Mouse (Mus musculus) limb, embryonic 10.5 days (tissue): Measurements from ENCODE around the gene Tmem28. TPM values are rescaled to one million over a fixed set of nuclear protein-coding genes. Genes with fewer than 3 reads are reported as not detected.

Experiments
- DNase-seq: peaks from one replicate; pipeline ENCODE4 v3.0.0-alpha.2; 2017; ENCODE audit warnings: low spot score
- H3K27ac ChIP-seq: fragments of 300-500 bp; sonication (generic); 2 replicates; pipeline ENCODE4 v1.5.1; 2016; ENCODE audit warnings: mild to moderate bottlenecking
- H3K27me3 ChIP-seq: fragments of 300-500 bp; sonication (generic); 2 replicates; pipeline ENCODE4 v1.6.1; 2016; ENCODE audit warnings: low read depth, mild to moderate bottlenecking; ENCODE audit not compliant: poor library complexity, severe bottlenecking
- H3K36me3 ChIP-seq: fragments of 300-500 bp; sonication (generic); 2 replicates; pipeline ENCODE4 v1.6.1; 2016; ENCODE audit warnings: mild to moderate bottlenecking, moderate library complexity
- H3K4me1 ChIP-seq: fragments of 300-500 bp; sonication (generic); 2 replicates; pipeline ENCODE4 v1.6.1; 2016
- H3K4me3 ChIP-seq: fragments of 300-500 bp; sonication (generic); 2 replicates; pipeline ENCODE4 v1.5.1; 2016; ENCODE audit warnings: mild to moderate bottlenecking, moderate library complexity
- H3K9me3 ChIP-seq: fragments of 300-500 bp; sonication (generic); replicated peaks from 2 replicates; pipeline ENCODE4 v1.6.1; 2016; ENCODE audit warnings: mild to moderate bottlenecking
- WGBS: fragments of 180-500 bp; shearing (Covaris S2); methylation state at CpG from one replicate; pipeline ENCODE4 v1.1.7; 2016; 5-methylcytosine and 5-hydroxymethylcytosine counted together
- polyA plus RNA-seq: library from polyadenylated mRNA; unstranded; fragments of >200 nt; fragmentation: Nextera tagmentation; extraction: Ambion mirVana; gene quantifications from 2 replicates; pipeline ENCODE4 v1.2.1, GENCODE M21; 2016

The Tmem28 gene
- polyA plus RNA-seq = 0.13 and 0.14 TPM in 2 replicates

DNA sequence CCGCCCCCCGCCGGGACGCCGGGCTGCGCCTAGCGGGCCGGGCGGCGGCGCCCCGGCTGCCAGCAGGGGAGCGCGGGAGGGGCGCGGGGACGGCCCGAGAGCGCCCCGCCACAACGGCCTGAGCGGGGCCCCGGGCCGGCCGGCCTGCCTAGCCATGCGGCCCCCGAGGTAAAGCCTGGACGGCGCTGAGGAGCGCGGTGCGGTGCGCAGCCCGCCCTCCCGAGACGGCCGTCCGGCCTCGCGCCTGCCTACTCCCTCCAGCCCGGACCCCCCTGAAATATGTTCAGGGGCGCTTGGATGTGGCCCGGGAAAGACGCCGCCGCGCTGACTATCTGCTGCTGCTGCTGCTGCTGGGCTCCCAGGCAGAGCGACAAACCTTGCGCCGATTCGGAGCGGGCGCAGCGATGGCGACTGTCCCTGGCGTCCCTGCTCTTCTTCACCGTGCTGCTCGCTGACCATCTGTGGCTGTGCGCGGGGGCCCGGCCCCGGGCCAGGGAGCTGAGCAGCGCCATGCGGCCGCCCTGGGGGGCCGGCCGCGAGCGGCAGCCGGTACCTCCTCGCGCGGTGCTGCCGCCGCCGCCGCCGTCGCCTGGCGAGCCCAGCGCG lies at the start of gene Tmem28:
TSS of gene Tmem28 (plus strand) at position 232 of the 606 bp plus-strand sequence.
- peak; percentile 36 for DNase-seq
- H3K4me1 ChIP-seq = peaks cover 12% of the 10 kb centered on the region

DNA sequence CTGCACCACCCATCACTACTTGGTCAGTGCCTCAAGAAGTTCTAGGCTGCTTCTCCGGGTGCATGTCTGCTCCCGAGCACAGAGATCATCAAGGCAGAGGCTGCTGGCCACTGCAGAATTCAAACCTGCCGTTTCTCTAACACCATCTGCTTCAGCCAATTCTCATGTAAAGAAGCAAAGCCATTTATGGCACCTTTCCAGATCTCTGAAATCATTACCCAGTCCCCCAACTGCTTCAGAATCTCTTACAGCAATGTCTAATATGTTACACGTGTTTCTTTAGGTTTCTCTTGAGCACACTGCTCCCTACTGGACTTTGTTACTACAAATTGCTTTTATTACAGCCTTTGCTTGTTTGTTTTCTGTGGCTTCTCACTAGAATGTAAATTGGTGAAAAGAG lies 40.5 kb upstream of the Tmem28 start:
- no peaks in the 10 kb centered on the region for H3K4me1 ChIP-seq
- 63% methylated on average over 4 of the region's 4 CpGs for WGBS
- no peak overlapping the region for H3K4me3 ChIP-seq
- H3K27me3 ChIP-seq = peaks cover 77% of the 10 kb centered on the region
- no peaks in the 10 kb centered on the region for H3K36me3 ChIP-seq
- DNase-seq = no peak
- no peak overlapping the region for H3K27ac ChIP-seq
- no peaks in the 10 kb centered on the region for H3K9me3 ChIP-seq

More for the DNA sequence above, at the start of gene Tmem28:
- Histone ChIP-seq H3K4me3 (peak within 1 kb of the TSS; percentile 58), H3K36me3 (no peaks in the 10 kb centered on the region), H3K27ac (peak within 1 kb of the TSS; percentile 53), H3K27me3 (peaks cover 99% of the 10 kb centered on the region), H3K9me3 (no peaks in the 10 kb centered on the region)
- 36% methylated on average over 54 of the region's 82 CpGs for WGBS

DNA sequence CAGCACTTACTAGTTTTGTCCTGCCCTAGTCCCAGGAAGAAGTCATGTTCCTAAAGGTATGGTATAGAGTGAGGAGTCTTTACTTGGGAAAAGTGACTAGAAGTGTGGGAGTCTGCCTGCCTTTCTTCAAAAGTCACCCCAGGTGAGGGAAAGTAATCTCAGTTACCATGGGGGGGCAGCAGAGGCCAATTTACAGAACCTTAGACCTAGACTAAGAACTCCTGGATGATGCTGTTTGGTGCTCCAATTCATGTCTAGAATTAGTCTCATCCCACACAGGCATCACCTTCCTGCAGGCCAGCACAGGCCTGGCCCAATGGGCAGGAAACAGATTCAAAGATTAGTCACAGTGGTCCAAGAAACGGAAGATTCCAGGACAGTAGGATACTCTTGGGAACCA lies 12.4 kb upstream of the Tmem28 start:
- no peaks in the 10 kb centered on the region for H3K36me3 ChIP-seq
- no peak overlapping the region for H3K27ac ChIP-seq
- WGBS = 57% methylated on average over 1 of the region's 1 CpGs
- peaks cover 88% of the 10 kb centered on the region for H3K27me3 ChIP-seq
- no peaks in the 10 kb centered on the region for H3K9me3 ChIP-seq
- H3K4me1 ChIP-seq = no peaks in the 10 kb centered on the region
- peak; percentile 31 for DNase-seq
- H3K4me3 ChIP-seq = no peak overlapping the region

DNA sequence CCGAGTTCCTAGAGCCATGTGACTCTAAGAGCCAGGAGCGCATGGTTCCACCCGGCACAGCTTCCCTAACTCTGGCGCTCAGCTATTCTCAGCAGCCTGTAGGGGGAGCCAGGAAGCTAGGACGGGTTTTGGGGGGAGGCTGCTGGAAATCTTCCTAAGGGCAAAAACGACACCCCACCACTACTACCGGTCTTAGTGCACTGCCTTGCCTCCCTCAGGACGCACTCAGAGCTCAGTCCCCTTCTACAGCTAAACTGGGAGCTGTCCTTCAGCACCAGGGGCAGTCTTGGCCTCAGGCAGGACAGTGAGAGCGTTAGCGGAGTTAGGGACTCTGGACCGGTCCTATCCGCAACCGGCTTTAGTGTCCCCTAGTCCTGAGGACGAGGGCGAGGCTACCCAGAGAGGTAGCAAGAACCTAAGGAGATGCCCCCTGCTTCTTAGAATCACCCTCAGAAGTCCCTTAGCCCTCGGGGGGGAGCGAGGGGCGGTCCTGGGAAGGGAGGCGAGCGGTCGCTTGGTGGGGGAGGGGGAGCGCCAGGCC lies 1.4 kb upstream of the Tmem28 start:
- Histone ChIP-seq H3K4me1 (peaks cover 12% of the 10 kb centered on the region), H3K27me3 (peaks cover 92% of the 10 kb centered on the region), H3K27ac (no peak overlapping the region), H3K9me3 (no peaks in the 10 kb centered on the region), H3K36me3 (no peaks in the 10 kb centered on the region), H3K4me3 (peak overlapping the region; percentile 58)
- whole genome bisulfite sequencing = 11% methylated on average over 22 of the region's 22 CpGs
- DNase-seq = peak; percentile 82

DNA sequence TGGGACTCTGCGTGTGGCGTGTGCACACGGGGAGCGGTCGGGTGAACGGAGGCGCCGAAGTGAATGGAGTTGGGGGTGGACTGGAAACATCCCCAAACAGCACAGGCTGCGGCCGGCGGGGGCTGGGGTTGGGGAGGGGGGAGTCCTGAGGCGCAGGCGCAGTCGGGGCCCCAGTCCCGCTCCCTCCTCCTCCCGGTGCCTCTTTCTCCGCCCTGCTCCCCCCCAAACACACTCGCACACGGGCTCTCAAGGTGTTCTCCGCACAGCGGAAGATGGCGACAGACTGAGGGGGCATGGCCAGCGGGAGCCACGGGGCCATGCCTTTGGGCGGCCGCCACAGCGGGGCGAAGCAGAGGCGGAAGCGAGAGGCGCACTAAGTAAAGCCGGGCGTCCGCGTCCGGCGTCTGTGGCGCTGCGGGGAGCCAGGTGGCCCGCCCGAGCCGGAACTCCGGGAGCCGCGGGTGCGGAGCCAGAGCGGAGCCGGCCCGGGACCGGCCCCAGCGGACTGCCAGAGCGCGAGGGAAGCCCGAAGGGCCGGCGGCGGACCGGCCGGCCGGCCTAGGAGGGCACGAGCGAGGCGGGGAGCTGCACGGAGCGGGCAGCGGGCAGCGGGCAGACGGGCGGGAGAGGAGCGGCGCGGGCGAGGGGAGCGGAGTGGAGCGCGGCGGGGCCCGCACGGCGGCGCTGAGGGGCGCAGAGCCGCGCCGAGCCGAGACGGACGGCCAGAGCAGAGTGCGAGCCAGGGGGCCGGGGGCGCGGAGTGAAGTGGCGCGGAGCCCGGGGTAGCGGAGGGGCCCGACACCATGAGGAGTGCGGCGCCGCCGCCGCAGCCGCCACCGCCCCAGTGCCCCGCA lies 658 bp upstream of the Tmem28 start:
- H3K9me3 ChIP-seq = no peaks in the 10 kb centered on the region
- peaks cover 12% of the 10 kb centered on the region for H3K4me1 ChIP-seq
- H3K27me3 ChIP-seq = peaks cover 92% of the 10 kb centered on the region
- no peaks in the 10 kb centered on the region for H3K36me3 ChIP-seq
- H3K27ac ChIP-seq = peak overlapping the region; percentile 53
- WGBS = 40% methylated on average over 95 of the region's 105 CpGs
- peak overlapping the region; percentile 58 for H3K4me3 ChIP-seq
- peak; percentile 62 for DNase-seq

DNA sequence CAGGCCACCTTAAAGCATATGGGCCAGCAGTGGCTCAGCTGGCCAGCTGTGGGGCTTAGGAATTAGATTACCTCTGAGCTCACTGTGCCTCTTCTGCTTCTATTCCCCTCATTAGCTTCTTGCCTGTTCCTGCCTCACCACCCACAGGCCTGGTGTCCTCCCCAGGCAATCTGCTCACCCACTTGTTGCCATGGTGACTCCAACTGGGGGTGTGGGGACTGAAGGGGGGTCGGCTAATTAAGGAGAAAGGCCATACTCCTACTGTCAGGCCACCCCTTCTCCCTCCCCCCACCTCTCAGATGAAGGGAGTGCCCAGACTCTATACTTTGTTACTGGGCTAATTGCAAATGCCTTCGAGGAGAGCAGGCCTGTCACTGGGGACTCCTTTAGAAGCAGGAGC lies 21.3 kb downstream of the Tmem28 start:
- H3K4me1 ChIP-seq = peaks cover 8% of the 10 kb centered on the region
- H3K9me3 ChIP-seq = no peaks in the 10 kb centered on the region
- no peak overlapping the region for H3K4me3 ChIP-seq
- DNase-seq = no peak
- peaks cover 96% of the 10 kb centered on the region for H3K27me3 ChIP-seq
- WGBS = 7% methylated on average over 2 of the region's 2 CpGs
- no peaks in the 10 kb centered on the region for H3K36me3 ChIP-seq
- H3K27ac ChIP-seq = no peak overlapping the region

DNA sequence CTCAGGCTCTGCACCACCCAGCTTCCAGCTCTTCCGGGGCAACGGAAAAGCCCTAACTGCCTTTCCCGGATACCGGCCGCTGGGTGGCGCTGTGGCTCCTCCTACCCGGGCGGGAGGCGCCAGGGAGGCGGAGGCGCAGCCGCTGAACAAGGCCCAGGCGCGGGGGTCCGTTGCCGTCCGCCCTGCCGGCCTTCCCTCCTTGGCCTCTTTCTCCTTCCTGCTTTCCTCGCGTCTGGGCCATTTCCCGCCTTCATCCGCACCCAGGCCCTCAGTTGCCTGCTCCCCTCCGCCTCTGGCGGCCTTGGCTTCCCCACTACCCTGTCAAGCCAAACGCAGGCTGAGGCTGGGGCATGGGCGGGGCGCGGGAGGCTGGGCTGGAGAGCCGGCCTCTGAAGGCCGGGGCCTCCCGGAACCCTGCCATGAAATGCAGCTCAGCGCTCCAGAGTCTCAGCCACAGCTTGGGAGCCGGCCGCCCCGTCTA lies 32.5 kb downstream of the Tmem28 start:
- H3K36me3 ChIP-seq = no peaks in the 10 kb centered on the region
- DNase-seq = peak; percentile 88
- peak overlapping the region; percentile 86 for H3K27ac ChIP-seq
- WGBS = 6% methylated on average over 30 of the region's 35 CpGs
- no peaks in the 10 kb centered on the region for H3K9me3 ChIP-seq
- no peaks in the 10 kb centered on the region for H3K4me1 ChIP-seq
- H3K4me3 ChIP-seq = peak overlapping the region; percentile 49
- peaks cover 98% of the 10 kb centered on the region for H3K27me3 ChIP-seq

DNA sequence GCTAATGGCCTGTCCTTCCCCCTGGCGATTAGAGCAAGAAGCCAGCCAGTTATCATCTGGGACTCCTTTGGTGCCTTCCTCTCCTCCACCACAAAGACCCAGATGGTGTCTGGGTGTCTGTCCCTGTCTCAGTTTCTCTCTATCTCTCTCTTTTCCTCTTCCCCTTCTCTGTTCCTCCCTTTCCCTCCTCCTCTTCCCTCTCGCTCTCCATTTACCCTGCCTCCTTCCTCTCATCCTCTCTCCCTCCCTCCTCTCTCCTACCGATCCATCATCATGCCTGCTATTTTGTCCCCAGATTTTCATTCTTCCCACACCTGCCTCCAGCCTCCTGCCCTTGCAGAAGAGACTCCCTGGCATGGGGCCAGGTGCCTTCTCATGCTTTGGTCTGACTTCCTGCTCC lies 33.0 kb downstream of the Tmem28 start:
- 51% methylated on average over 3 of the region's 3 CpGs for WGBS
- no peak for DNase-seq
- H3K27me3 ChIP-seq = peaks cover 98% of the 10 kb centered on the region
- no peaks in the 10 kb centered on the region for H3K9me3 ChIP-seq
- peak overlapping the region; percentile 86 for H3K27ac ChIP-seq
- H3K4me1 ChIP-seq = peaks cover 2% of the 10 kb centered on the region
- H3K4me3 ChIP-seq = peak overlapping the region; percentile 49
- H3K36me3 ChIP-seq = no peaks in the 10 kb centered on the region

DNA sequence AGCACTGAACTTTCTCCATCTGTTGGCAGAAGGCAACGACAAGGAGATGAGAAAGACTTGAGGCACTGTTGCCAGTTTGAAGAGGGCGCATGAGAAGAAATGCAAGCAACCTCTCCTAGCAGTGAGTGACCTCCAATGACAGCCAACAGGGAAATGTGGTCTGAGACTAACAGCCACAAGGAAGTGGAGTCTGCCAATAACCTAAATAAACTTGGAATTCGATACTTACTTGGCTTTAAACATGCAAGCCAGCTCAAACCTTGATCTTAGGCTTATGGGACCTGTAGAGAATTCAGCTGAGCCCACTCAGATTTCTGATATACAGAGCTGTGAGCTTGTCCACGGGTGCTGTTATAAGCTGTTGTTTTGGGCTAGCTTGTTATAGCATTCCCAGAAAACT lies 51.4 kb downstream of the Tmem28 start:
- H3K36me3 ChIP-seq = no peaks in the 10 kb centered on the region
- 78% methylated on average over 4 of the region's 4 CpGs for WGBS

DNA sequence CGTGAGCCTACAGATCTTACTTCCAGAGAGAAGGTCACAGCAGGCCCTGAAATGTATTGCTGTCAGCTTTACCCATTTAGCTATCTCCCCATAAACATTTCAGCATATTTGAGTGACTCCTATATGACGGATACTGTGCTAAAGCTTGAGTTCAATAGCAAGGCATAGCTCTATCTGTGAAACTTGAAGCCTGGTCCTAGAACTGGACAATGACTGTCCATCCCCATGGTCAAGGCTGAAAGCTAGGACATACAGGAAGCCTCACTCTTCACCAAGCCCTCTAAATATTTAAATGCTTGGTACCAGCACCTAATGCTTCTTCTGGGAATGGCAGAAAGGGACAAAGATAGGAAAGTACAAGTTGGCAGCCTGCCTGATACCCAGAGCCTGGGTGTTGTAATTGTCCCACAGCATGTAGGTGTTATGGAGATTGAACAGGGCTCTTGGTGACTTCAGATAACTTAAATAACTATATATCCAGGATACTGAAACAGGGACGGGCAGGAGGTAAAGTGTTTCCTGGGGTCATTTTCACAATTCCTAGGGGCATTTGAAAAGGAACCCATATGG lies 51.9 kb downstream of the Tmem28 start:
- H3K4me1 ChIP-seq = peaks cover 3% of the 10 kb centered on the region; the same call in 1 of the 2 replicates
- no peak overlapping the region for H3K4me3 ChIP-seq
- 78% methylated on average over 3 of the region's 3 CpGs for WGBS
- H3K9me3 ChIP-seq = no peaks in the 10 kb centered on the region
- H3K27ac ChIP-seq = no peak overlapping the region
- no peak for DNase-seq
- H3K36me3 ChIP-seq = no peaks in the 10 kb centered on the region
- H3K27me3 ChIP-seq = peaks cover 92% of the 10 kb centered on the region

More for the DNA sequence above, 51.4 kb downstream of the Tmem28 start:
- Histone ChIP-seq H3K27ac (no peak overlapping the region), H3K4me1 (peaks cover 3% of the 10 kb centered on the region; the same call in 1 of the 2 replicates), H3K4me3 (no peak overlapping the region), H3K9me3 (no peaks in the 10 kb centered on the region), H3K27me3 (peaks cover 93% of the 10 kb centered on the region)
- no peak for DNase-seq

DNA sequence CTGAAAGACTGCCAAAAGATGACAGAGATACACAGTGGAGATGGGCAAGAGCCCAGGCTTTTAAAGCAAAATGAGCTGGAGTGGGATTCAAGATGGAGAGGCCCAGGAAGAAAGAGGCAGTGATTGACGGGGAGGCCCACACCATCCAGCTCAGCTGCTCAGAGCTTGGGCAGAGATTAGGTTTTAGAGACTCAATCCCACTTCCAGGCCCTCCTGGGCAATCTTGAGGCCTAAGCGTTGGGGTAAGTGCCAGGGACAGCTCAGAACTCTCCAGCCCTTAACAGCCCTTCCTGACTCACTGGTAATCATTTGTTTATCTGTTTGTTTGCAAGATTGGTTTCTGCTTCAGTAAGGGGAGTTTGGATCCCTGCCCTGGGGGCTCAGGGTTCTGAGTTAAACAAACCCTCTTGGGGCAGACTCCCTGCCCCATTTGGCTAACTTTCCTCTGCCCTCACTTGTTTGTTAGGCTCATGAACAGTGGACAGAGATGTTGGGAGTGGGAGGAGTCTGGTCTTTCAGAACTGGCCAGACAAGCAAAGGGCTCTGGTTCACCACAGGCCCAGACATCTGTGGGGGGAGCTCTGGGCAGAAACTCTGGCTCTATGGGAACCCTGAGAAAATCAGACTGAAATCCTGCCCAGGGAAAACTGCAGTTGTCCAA lies 52.6 kb downstream of the Tmem28 start:
- Histone ChIP-seq H3K4me3 (no peak overlapping the region), H3K4me1 (peaks cover 3% of the 10 kb centered on the region; the same call in 1 of the 2 replicates), H3K27ac (no peak overlapping the region), H3K9me3 (no peaks in the 10 kb centered on the region), H3K27me3 (peaks cover 87% of the 10 kb centered on the region), H3K36me3 (no peaks in the 10 kb centered on the region)
- no peak for DNase-seq
- 53% methylated on average over 2 of the region's 2 CpGs for WGBS

DNA sequence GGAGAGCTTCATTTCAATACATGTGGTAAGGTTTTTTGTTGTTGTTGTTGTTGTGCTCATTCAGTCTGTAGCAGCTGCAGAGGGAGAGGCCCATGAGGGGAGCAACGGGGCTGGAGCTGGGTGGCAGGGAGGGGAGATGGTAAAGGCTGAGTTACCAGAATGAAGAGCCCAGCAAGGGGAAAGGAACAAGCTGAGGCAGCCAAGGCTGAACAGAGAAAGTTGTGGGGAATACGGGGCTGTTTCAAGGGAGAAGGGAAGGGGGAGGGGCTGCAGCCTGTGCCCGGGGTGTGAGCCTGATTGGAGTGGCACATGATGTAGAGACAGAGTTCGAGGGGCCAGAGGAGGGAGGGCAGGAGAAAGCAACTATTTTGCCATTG lies 53.1 kb downstream of the Tmem28 start:
- no peak overlapping the region for H3K27ac ChIP-seq

More for the DNA sequence above, 53.1 kb downstream of the Tmem28 start:
- peaks cover 3% of the 10 kb centered on the region; the same call in 1 of the 2 replicates for H3K4me1 ChIP-seq
- WGBS = 29% methylated on average over 4 of the region's 4 CpGs
- H3K4me3 ChIP-seq = no peak overlapping the region
- no peaks in the 10 kb centered on the region for H3K9me3 ChIP-seq
- no peak for DNase-seq
- no peaks in the 10 kb centered on the region for H3K36me3 ChIP-seq
- peaks cover 85% of the 10 kb centered on the region for H3K27me3 ChIP-seq
